Mouse (Mus musculus) lung, adult 2 months (tissue): ENCODE data around the gene Pms1. TPM values are rescaled to one million over a fixed set of nuclear protein-coding genes. Genes with fewer than 3 reads are reported as not detected.
A peak's percentile ranks its signal among the peaks of the same experiment; 100 is the strongest.
"Not testable (repeated sequence)": the region's sequence is repeated elsewhere in the genome, so short reads cannot be mapped to it uniquely, and the experiment has no call there.

Experiments used
- DNase-seq: peaks from one replicate; pipeline ENCODE4 v3.0.0; 2022
- H3K4me1 ChIP-seq: fragments of 200-500 bp; 2 replicates; pipeline ENCODE4 v1.6.1; 2011; ENCODE audit warnings: low read length; ENCODE audit not compliant: control insufficient read depth, insufficient read depth
- H3K4me3 ChIP-seq: fragments of 200-500 bp; replicated peaks from 2 replicates; pipeline ENCODE3; 2011; ENCODE audit warnings: low read depth, mild to moderate bottlenecking, control low read depth, low read length; ENCODE audit errors: extremely low read depth
- CTCF ChIP-seq: fragments of 200-500 bp; IDR thresholded peaks from 2 replicates; pipeline ENCODE4 v1.5.1; 2011; ENCODE audit warnings: mild to moderate bottlenecking, low read length, control low read depth; ENCODE audit not compliant: insufficient read depth
- POLR2A ChIP-seq: fragments of 200-500 bp; IDR thresholded peaks from 2 replicates; pipeline ENCODE4 v1.6.1; 2011; ENCODE audit warnings: low read depth, mild to moderate bottlenecking, control low read depth, low read length, borderline replicate concordance; ENCODE audit errors: extremely low read depth
- whole genome bisulfite sequencing: fragments of 180-500 bp; shearing (Covaris S2); methylation state at CpG from one replicate; pipeline ENCODE4 v1.1.7; 2018; 5-methylcytosine and 5-hydroxymethylcytosine counted together
- polyA plus RNA-seq: library from polyadenylated mRNA; depleted of rRNA; stranded (reverse); fragments of >200 nt; gene quantifications from 2 replicates; pipeline ENCODE4 v1.2.3, GENCODE M21; 2012

The Pms1 gene
- polyA plus RNA-seq, 1 experiment = 0.95 TPM

DNA sequence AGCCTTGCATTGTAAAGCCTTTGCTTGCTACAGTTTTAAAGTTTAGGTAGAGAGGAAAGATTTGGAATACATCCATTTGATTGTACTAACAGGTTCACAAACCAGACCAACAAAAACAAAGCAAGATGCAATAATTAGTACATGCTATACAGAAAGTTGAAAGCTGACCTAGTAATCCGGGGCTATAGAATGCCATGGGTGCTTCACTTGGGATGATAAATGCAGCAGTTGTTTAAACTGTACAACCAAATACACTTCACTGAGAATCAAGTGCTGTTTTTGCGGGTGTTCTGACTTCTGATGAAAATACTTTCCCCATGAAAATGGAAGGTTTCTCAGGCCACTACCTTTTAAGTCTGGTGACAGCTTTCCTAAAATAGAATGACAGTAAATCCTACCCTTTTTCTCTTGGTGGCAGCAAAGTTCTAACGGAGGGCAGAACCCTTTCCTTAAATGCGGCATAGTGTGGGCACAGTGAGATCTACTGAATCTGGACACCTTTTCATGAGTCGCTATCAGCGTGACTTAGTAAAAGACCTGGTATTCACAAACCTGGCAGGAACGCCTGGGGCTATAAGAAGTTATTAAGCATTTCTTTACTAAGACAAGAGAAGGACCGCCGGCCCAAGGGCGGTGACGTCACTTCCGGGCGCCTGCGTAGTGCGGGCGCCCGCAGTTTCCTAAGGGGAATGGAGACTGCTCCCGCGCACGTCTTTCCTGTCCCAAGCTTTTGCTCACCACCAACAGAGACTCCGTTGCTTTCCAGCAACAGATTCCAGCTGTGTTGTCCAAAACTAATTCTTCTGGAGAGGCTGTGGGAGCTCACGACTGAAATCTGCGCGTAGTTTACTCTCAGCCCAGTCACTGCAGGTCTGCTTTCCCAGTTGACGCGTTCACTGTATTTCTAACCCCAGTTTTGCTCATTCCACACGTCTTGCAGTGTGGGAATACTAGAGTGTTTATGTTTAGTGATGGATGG, 16.5 kb upstream of the Pms1 start, which contains the start of gene Osgepl1:
TSS of gene Osgepl1 (plus strand) at position 636 of the 979 bp plus-strand sequence.
- TF ChIP-seq POLR2A (peak; percentile 77; the same call in 1 of the 2 replicates), CTCF (no peak)
- H3K4me3 ChIP-seq = peak within 1 kb of the TSS; percentile 77
- H3K4me1 ChIP-seq = peaks cover 3% of the 10 kb centered on the region; the same call in 1 of the 2 replicates
- peak; percentile 88 for DNase-seq
- 1% methylated on average over 27 of the region's 27 CpGs for WGBS

DNA sequence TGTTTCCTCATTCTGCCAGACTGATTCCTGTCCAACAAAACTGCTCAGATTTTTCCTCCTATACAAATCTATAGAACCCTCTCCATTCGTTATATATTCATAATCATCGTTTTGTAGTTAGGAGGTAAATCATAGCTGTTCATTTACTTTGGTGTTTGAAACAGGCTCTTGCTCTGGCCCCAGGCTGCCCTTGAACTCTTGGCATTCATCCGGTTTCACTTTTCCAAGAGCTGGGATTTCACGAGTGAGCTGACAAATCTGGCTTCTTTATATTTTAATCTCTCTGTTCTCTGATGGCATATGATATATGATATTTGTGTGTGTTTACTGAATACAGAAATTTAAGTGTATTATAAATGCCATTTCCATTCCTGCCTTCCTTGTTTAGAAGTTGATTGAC, 3.7 kb upstream of the Pms1 start:
- TF ChIP-seq CTCF (no peak), POLR2A (no peak)
- 74% methylated on average over 4 of the region's 4 CpGs for WGBS
- no peak for DNase-seq
- H3K4me1 ChIP-seq = no peaks in the 10 kb centered on the region
- H3K4me3 ChIP-seq = no peak overlapping the region

DNA sequence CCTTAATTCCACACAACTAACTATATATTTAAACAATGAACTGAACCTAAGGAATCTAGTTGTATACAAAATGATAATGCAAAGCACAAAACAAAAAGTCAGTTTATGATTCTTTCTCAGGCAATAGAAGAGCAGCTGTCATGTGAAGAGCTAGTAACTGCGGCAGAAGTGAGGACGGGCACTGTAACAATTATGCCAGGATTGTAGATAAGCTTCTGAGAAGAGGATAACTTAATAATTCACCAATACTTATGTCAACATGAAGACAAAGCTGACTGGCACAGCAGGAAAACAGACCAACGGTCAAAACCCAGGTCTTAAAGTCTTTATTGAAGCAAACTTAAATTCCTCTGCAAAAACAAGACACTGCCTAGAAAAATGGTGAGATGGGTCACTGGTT, 5.6 kb downstream of the Pms1 start:
- TF ChIP-seq CTCF (no peak), POLR2A (no peak)
- Histone ChIP-seq H3K4me3 (no peak overlapping the region), H3K4me1 (no peaks in the 10 kb centered on the region)
- no peak for DNase-seq
- 69% methylated on average over 3 of the region's 3 CpGs for WGBS

DNA sequence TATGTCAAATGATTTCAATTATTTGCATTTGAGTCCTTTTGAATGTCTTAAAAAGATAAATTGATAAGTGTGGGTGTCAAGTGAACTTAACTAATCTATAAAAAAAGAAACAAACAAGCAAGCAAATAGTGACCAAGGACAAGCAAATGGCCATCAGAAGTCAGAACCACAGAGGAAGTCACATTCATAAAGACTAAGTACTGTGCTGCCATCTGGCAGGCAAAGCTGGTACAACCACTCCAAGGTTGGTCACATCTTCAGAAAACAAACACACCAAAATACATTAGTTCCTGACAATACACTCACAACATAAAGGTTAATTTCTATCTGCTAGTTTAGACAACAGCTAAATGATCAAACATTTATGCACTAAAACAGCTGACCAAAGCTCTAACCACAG, 24.2 kb downstream of the Pms1 start:
- TF ChIP-seq POLR2A (no peak), CTCF (no peak)
- no peak for DNase-seq
- H3K4me1 ChIP-seq = no peaks in the 10 kb centered on the region
- no peak overlapping the region for H3K4me3 ChIP-seq

DNA sequence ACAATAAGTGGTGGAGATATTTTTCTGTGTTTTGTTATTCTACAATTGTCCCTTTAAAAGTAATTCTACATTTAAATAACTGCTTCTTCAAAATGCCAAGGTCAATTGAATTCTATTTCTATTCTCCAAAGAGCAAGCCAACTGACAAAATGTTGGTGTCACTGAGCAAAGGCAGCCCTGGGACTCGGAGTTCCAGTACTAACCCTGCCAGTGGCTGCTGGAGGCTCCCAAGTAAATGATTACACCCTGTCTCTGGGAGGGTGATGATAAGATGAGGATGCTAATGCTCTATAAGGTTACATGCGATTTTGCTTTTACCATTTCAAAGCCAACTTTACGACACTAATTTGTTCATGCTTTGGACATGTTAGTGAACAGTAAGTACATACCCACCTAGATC, 26.9 kb downstream of the Pms1 start:
- DNase-seq = no peak
- 75% methylated on average over 3 of the region's 3 CpGs for WGBS
- Histone ChIP-seq H3K4me1 (no peaks in the 10 kb centered on the region), H3K4me3 (no peak overlapping the region)
- TF ChIP-seq POLR2A (no peak), CTCF (no peak)

DNA sequence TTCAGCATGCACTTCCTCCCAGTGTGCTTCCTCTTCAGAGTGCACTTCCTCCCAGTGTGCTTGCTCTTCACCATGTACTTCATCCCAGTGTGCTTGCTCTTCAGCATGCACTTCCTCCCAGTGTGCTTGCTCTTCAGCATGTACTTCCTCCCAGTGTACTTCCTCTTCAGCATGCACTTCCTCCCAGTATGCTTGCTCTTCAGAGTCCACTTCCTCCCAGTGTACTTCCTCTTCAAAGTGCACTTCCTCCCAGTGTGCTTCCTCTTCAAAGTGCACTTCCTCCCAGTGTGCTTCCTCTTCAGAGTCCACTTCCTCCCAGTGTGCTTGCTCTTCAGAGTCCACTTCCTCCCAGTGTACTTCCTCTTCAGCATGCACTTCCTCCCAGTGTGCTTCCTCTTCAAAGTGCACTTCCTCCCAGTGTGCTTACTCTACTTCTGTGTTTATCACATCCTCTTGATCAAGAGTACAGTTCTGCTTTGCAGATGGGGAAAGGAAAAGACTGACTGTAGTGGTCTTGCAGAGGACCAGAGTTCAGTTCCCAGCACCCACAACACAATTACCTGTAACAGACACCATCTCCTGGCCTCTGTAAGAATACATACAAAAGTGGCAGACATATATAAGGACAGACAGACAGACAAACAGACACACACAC, 31.7 kb downstream of the Pms1 start:
- H3K4me3 ChIP-seq, DNase-seq, H3K4me1 ChIP-seq: not testable (repeated sequence)

DNA sequence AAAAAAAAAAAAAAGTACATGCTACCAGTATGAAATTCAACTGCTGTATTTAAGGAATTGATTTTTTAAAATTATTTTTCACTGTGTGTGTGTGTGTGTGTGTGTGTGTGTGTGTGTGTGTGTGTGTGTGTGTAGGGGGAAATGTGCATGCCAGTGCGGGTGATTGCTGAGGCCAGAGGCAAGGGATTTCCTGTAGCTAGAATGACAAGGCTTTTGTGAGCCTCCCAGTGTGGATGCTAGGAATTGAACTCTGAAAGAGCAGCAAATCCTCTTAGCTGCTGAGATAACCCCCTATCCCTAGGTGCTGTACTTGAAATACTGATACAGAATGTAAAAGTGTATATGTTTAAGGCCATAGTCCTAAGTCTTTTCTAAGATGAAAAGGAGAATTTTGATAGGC, 70.8 kb downstream of the Pms1 start:
- no peak for DNase-seq
- no peaks in the 10 kb centered on the region for H3K4me1 ChIP-seq
- TF ChIP-seq CTCF (no peak), POLR2A (no peak)
- no peak overlapping the region for H3K4me3 ChIP-seq
- 71% methylated on average over 1 of the region's 1 CpGs for WGBS

DNA sequence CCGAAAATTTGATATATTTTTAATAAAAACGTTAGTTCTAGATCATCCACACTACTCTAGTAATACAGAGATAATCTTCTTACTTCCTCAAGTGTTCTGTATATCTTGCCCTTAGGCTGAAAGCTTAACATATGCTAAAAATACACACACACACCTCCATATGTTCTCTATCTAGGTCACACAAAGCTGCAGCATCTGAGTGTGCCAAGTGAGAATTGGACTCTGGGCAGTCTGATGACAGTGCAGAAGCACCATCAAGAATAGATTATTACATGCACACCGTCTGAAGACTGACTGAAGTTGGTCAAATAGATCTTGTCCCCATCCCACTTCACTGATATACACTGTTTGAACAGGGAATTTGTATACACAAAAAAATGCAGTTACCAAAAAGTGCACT, 71.2 kb downstream of the Pms1 start:
- TF ChIP-seq POLR2A (no peak), CTCF (no peak)
- DNase-seq = no peak
- no peaks in the 10 kb centered on the region for H3K4me1 ChIP-seq
- WGBS = 74% methylated on average over 3 of the region's 3 CpGs
- no peak overlapping the region for H3K4me3 ChIP-seq

DNA sequence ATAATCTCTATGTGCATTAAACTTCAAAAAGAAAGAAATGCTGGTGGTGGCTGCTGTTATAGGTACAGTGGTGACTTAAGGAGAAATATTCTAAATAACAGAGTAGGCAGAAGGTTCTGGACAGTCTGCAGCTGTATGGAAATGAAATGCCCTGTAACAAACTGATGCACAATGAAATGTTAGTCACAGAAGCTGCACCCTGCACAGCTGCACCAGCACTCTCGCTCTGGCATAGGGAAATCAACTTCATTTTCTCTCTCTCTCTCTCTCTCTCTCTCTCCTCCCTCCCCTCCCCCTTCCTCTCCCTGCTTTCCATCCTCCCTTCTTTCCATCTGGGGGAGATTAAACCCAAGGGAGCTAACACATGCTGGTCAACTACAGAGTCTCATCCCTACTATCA, 72.0 kb downstream of the Pms1 start:
- H3K4me1 ChIP-seq = no peaks in the 10 kb centered on the region
- DNase-seq = no peak
- 91% methylated on average over 1 of the region's 1 CpGs for WGBS

DNA sequence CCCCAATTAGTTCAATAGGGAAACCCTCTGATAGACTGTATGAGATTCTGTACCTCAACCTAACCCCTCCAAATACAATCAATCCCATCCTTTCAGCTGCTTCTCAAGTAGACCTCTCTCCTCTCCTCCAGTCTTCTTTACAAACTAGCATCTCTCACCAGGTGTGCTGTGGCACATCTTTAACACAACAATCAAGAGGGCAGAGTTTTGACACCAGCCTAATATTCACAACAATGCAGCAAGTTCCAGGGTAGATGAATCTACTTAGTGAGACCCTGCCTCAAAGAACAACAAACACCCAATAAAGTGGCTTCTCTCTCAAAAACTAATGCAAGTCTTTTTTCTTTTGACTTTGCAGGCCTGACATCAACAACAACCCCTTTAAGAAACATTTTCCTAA, 86.7 kb downstream of the Pms1 start:
- DNase-seq = no peak
- no peak for TF ChIP-seq CTCF
- no peak for TF ChIP-seq POLR2A
- Histone ChIP-seq H3K4me3 (no peak overlapping the region), H3K4me1 (no peaks in the 10 kb centered on the region)

More for the DNA sequence above, 72.0 kb downstream of the Pms1 start:
- TF ChIP-seq CTCF = no peak
- TF ChIP-seq POLR2A = no peak
- H3K4me3 ChIP-seq = no peak overlapping the region
